Mouse (Mus musculus): ENCODE measurements at regions not wholly inside any gene's neighbourhood (a gene's known extent, or its start where the extent isn't known, plus 50 kb on each side); places are given as distances from the start of the nearest gene placed in this dataset.
"Not testable (repeated sequence)": the region's sequence is repeated elsewhere in the genome, so short reads cannot be mapped to it uniquely, and the experiment has no call there.

GRCm38 (mm10) chr12:114757948-114758347, 1214.2 kb downstream of the Adam6a start:
- not testable (repeated sequence) for DNase-seq (ENCODE audit: low spot score)

GRCm38 (mm10) chr12:114764211-114764610, 1220.5 kb downstream of the Adam6a start:
- DNase-seq (ENCODE audit: low spot score) = peak; percentile 5

- DNase-seq (ENCODE audit: low spot score) = not testable (repeated sequence)
Measured at GRCm38 (mm10) chr12:114775414-114775813, 1231.7 kb downstream of the Adam6a start.

DNA sequence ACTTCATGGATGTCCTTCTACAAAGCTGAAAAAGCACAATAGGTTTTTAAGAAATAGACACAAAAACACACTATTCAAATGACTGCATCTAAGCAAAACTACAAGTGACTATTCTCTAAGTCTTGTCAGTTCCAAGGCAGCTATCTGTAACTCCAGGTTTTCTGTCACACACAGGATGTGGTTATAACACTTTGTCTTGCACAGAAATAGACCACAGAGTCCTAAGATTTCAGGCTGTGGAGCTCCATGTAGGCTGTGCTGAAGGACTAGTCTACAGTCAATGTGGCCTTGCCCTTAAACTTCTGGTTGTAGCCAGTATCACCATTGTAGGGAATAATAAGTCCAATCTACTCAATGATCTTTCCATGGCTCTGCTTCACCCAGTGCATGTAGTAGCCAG, 1243.1 kb upstream of the Zfp386 start:
- DNase-seq (ENCODE audit: low spot score) = peak; percentile 36

DNA sequence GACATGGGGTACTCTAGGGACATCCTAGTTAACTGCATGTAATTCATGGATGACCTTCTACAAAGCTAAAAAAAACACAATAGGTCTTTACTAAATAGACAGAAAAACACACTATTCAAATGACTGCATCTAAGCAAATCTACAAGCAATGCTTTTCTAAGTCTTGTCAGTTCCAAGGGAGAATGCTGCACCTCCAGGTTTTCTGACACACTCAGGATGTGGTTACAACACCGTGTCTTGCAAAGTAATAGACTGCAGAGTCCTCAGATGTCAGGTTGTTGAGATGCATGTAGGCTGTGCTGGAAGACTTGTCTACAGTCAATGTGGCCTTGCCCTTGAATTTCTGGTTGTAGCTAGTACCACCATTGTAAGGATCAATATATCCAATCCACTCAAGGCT, 1238.3 kb upstream of the Zfp386 start:
- DNase-seq (ENCODE audit: low spot score) = no peak

DNA sequence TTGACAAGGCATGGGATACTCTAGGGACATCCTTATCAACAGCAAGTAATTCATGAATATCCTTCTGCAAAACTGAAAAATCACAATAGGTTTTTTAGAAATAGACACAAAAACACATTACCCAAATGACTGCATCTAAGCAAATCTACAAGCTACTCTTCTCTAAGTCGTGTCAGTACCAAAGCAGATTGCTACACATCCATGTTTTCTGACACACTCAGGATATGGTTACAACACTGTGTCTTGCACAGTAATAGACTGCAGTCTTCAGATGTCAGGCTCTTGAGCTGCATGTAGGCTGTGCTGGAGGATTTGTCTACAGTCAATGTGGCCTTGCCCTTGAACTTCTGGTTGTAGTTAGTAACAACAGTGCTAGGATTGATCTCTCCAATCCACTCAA, 1230.7 kb upstream of the Zfp386 start:
- not testable (repeated sequence) for DNase-seq (ENCODE audit: low spot score)

DNA sequence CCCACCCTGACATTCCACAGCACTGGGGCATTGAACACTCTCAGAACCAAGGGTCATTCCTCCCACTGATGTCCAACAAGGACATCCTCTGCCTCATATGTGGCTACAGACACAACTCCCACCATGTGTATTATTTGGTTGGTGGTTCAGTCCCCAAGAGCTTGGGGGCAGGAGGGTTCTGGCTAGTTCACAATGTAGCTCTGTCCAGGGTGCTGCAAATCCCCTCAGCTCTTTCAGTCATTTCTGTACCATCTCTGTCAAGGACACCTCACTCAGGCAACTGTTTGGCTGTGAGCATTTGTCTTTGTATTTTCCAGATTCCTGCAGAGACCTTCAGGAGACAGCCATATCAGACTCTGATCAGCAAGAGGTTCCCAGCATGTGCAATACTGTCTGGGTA, 1214.6 kb upstream of the Zfp386 start:
- no peak for DNase-seq (ENCODE audit: low spot score)

Data from T-cell, adult 2 months (primary cell).